9 mouse cellular contexts compared by ENCODE assay signal in the genomic region with DNA sequence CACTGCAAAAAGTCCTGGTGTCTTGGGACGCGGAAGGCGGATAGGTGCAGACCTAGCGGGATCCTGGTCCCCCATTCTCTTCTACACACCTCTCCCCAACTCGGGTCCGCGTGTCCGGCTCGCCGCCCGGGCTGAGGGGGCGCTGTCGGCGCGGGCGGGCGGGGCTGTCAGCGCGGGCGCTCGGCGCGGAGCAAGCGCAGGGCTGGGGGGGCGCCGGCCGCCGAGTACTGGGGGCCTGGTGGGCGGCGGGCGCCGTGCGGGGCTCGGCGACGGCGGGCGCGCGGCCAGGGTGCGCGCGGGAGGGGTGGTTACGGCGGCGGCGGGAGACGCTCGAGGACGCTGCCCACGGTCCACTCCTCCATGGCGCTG. TPM values are rescaled to one million over a fixed set of nuclear protein-coding genes. Genes with fewer than 3 reads are reported as not detected.
DNase-seq lines count a peak whose midpoint lies in the region; ATAC-seq and TF ChIP-seq lines count a peak whose summit lies in the region.
"Had no signal": no experiment of that assay in that cellular context is flagged by ENCODE, and none has a peak within 500 bp of the region (broad histone marks: within the 10 kb centered on the region; RNA-seq: fewer than 3 reads in every experiment).

No protein-coding gene starts in this region.

- H3K27ac ChIP-seq in kidney, embryonic 15.5 days: no peak overlapping the region
- H3K27ac ChIP-seq in embryonic facial prominence, embryonic 12.5 days: no peak overlapping the region
- H3K27ac ChIP-seq in hindbrain, postnatal 0 days: no peak overlapping the region

- H3K4me3 ChIP-seq in kidney, embryonic 15.5 days (replicated peaks): peak overlapping the region; percentile 57
- H3K4me3 ChIP-seq in embryonic facial prominence, embryonic 12.5 days: peak overlapping the region; percentile 50
- peak overlapping the region; percentile 52 for H3K4me3 ChIP-seq in hindbrain, postnatal 0 days (ENCODE audit: low read length)

- H3K4me2 ChIP-seq in kidney, embryonic 15.5 days: peak overlapping the region; percentile 91
- H3K4me2 ChIP-seq in embryonic facial prominence, embryonic 12.5 days (replicated peaks): peak overlapping the region; percentile 92
- H3K4me2 ChIP-seq in hindbrain, postnatal 0 days (ENCODE audit: low read depth, low read length): peak overlapping the region; percentile 81

- H3K27me3 ChIP-seq in kidney, embryonic 15.5 days: peaks cover 71% of the 10 kb centered on the region
- peaks cover 47% of the 10 kb centered on the region for H3K27me3 ChIP-seq in embryonic facial prominence, embryonic 12.5 days
- peaks cover 28% of the 10 kb centered on the region for H3K27me3 ChIP-seq in hindbrain, postnatal 0 days (ENCODE audit: insufficient read depth, low read length)

- 0 out of 2 replicates have a peak overlapping the region, but pooled peaks have one; percentile 6 for H3K9ac ChIP-seq in kidney, embryonic 15.5 days
- peak overlapping the region; percentile 47 for H3K9ac ChIP-seq in embryonic facial prominence, embryonic 12.5 days
- H3K9ac ChIP-seq in hindbrain, postnatal 0 days (replicated peaks; ENCODE audit: low read length): peak overlapping the region; percentile 54

- no peak for TF ChIP-seq CTCF in hindbrain, postnatal 0 days (IDR thresholded peaks at IDR 0.05; ENCODE audit: low read depth)

- WGBS in kidney, embryonic 15.5 days: under 1% methylated on average over 51 of the region's 52 CpGs
- WGBS in embryonic facial prominence, embryonic 12.5 days: 1% methylated on average over 39 of the region's 52 CpGs
- WGBS in hindbrain, postnatal 0 days: under 1% methylated on average over 39 of the region's 52 CpGs

- DNase-seq in kidney, postnatal 10 days: no peak
- DNase-seq in hindbrain, postnatal 0 days (ENCODE audit: low spot score): peak; percentile 50
- peak; percentile 56 for DNase-seq in neural tube, embryonic 10.5 days (ENCODE audit: extremely low spot score, low spot score)
- DNase-seq in T-cell, adult 2 months (ENCODE audit: low spot score): no peak
- DNase-seq in urinary bladder, adult 18-20 months (ENCODE audit: low spot score in 2 of 2): no peak
- DNase-seq: cerebellum, adult 2 months had no signal

- H3K9me3 ChIP-seq in kidney, embryonic 15.5 days (replicated peaks): no peaks in the 10 kb centered on the region
- H3K9me3 ChIP-seq in embryonic facial prominence, embryonic 12.5 days: no peaks in the 10 kb centered on the region
- no peaks in the 10 kb centered on the region for H3K9me3 ChIP-seq in hindbrain, postnatal 0 days (ENCODE audit: low read length)

- H3K36me3 ChIP-seq in kidney, embryonic 15.5 days: no peaks in the 10 kb centered on the region
- H3K36me3 ChIP-seq in embryonic facial prominence, embryonic 12.5 days: no peaks in the 10 kb centered on the region
- no peaks in the 10 kb centered on the region for H3K36me3 ChIP-seq in hindbrain, postnatal 0 days (ENCODE audit: insufficient read depth, low read length)

- no peak for ATAC-seq in kidney, embryonic 15.5 days (replicated peaks; ENCODE audit: low FRiP score)
- ATAC-seq in embryonic facial prominence, embryonic 12.5 days (ENCODE audit: insufficient number of reproducible peaks, insufficient read depth, low FRiP score, low TSS enrichment): no peak
- no peak for ATAC-seq in hindbrain, postnatal 0 days
- ATAC-seq in megakaryocyte-erythroid progenitor cell, adult 5-6 weeks (replicated peaks; ENCODE audit: low FRiP score, low TSS enrichment, poor library complexity, severe bottlenecking): no peak

- H3K4me1 ChIP-seq in kidney, embryonic 15.5 days: peaks cover 44% of the 10 kb centered on the region
- H3K4me1 ChIP-seq in embryonic facial prominence, embryonic 12.5 days: peaks cover 36% of the 10 kb centered on the region
- H3K4me1 ChIP-seq in hindbrain, postnatal 0 days (ENCODE audit: insufficient read depth, low read length): peaks cover 17% of the 10 kb centered on the region

RNA-seq across cellular contexts. Expression of gene Kif26a, which starts 2.2 kb away (rescaled TPM):
- 3.6 and 4.5 TPM in 2 replicates for polyA plus RNA-seq in kidney, embryonic 15.5 days (2015; fragmentation: Nextera tagmentation; extraction: Ambion mirVana)
- polyA plus RNA-seq in embryonic facial prominence, embryonic 12.5 days (2016; fragmentation: Nextera tagmentation; extraction: Ambion mirVana): 5.0 and 5.6 TPM in 2 replicates
- total RNA-seq in hindbrain, postnatal 0 days (2014; rRNA removed): 25.1 and 26.3 TPM in 2 replicates
- polyA plus RNA-seq in hindbrain, postnatal 0 days (2015; fragmentation: Nextera tagmentation; extraction: Ambion mirVana): 1.8 and 1.9 TPM in 2 replicates
- not detected in 2 replicates for total RNA-seq in megakaryocyte-erythroid progenitor cell, adult 5-6 weeks (2014; fragmentation: Nextera tagmentation)
- not detected in 2 replicates for total RNA-seq in megakaryocyte-erythroid progenitor cell, adult 5-6 weeks (2017)

RNA-seq across cellular contexts. Expression of gene Aspg, which starts 37.3 kb away (rescaled TPM):
- 1.9 and 3.1 TPM in 2 replicates for polyA plus RNA-seq in kidney, embryonic 15.5 days (2015; fragmentation: Nextera tagmentation; extraction: Ambion mirVana)
- polyA plus RNA-seq in embryonic facial prominence, embryonic 12.5 days (2016; fragmentation: Nextera tagmentation; extraction: Ambion mirVana): 1.3 and 1.5 TPM in 2 replicates
- total RNA-seq in hindbrain, postnatal 0 days (2014; rRNA removed): 1.8 and 7.8 TPM in 2 replicates
- polyA plus RNA-seq in hindbrain, postnatal 0 days (2015; fragmentation: Nextera tagmentation; extraction: Ambion mirVana): 1.8 and 2.2 TPM in 2 replicates
- total RNA-seq in megakaryocyte-erythroid progenitor cell, adult 5-6 weeks (2014; fragmentation: Nextera tagmentation): not detected in 2 replicates
- not detected in 2 replicates for total RNA-seq in megakaryocyte-erythroid progenitor cell, adult 5-6 weeks (2017)

Comparison
In these comparisons a context has a peak if more than half of its experiments do, and no peak if none do; other contexts are left out.
1. DNase-seq: peak in hindbrain, postnatal 0 days (single experiment) and neural tube, embryonic 10.5 days (single experiment); none in kidney, postnatal 10 days (single experiment), T-cell, adult 2 months (single experiment) and urinary bladder, adult 18-20 months (0 of 2).
2. Peak in every context shown above with its lines, with median percentiles within 50 percentile points of each other: H3K4me2 ChIP-seq, H3K4me3 ChIP-seq and H3K9ac ChIP-seq.